Mouse (Mus musculus) macrophage (primary cell): ENCODE data around the gene Bst2. TPM values are rescaled to one million over a fixed set of nuclear protein-coding genes. Genes with fewer than 3 reads are reported as not detected.

Experiments
- H3K27ac ChIP-seq: fragments of 350-480 bp; formaldehyde crosslinking; 2 replicates; pipeline ENCODE4 v1.9.0; 2021
- H3K36me3 ChIP-seq: fragments of 350-480 bp; formaldehyde crosslinking; 2 replicates; pipeline ENCODE4 v1.9.0; 2021; ENCODE audit errors: inconsistent target
- H3K4me3 ChIP-seq: fragments of 350-480 bp; formaldehyde crosslinking; 2 replicates; pipeline ENCODE4 v1.9.0; 2021; ENCODE audit errors: inconsistent target
- H3K79me2 ChIP-seq: fragments of 350-480 bp; formaldehyde crosslinking; 2 replicates; pipeline ENCODE4 v1.9.0; 2021; ENCODE audit errors: inconsistent target
- WGBS: methylation state at CpG from one replicate; pipeline ENCODE4 v1.1.7; 2026; ENCODE audit warnings: inconsistent platforms; ENCODE audit not compliant: missing documents; 5-methylcytosine and 5-hydroxymethylcytosine counted together
- polyA plus RNA-seq: library from polyadenylated mRNA; stranded (reverse); fragments of 250-400 nt; gene quantifications from 3 replicates; pipeline ENCODE4 v1.2.4, GENCODE M21; 2018; ENCODE audit warnings: inconsistent platforms

The Bst2 gene
- polyA plus RNA-seq, 1 experiment from 2014 or later = 155 TPM

DNA sequence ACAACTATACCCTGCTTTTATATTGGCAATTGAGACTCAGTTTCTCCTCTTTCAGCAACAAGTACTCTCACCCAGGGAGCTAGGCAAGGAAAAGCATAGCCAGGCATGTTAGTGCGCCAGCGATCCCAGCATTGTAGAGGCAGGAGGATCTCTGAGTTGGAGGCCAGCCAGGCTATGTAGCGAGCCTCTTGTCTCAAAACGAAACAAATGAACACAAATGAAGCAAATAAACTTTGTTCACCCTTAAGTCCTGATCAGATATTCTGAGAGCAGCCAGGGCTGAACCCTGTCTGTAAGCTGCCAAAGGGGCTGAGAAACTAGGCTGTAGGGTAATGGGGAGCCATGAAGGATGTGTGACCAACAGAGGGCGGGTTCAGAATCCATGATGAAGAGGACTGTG is 41.4 kb downstream of the Bst2 start:
- Histone ChIP-seq H3K4me3 (no peak overlapping the region), H3K27ac (no peak overlapping the region), H3K36me3 (peaks cover 20% of the 10 kb centered on the region; the same call in 1 of the 2 replicates), H3K79me2 (no peaks in the 10 kb centered on the region)
- WGBS = 94% methylated on average over 5 of the region's 5 CpGs

DNA sequence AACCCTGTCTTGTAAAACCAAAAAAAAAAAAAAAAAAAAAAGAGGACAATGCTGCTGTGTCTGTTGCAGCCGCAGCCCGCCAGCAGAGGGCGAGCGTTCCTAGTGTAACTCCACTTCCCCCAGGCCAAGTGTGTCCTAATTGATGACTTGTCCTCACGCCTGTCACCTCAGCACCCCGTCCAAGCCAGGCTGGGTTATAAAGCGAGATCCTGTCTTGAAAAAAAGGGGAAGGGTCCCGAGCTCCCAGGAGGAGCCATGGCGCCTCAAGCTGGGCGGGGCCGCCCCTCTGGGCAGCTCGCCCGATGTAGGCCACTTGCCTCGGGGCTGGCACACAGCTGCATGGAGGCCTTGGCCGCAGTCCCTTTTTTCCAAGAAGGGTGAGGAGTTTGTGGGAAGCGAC is 42.2 kb downstream of the Bst2 start:
- Histone ChIP-seq H3K4me3 (no peak overlapping the region), H3K79me2 (peaks cover 2% of the 10 kb centered on the region; the same call in 1 of the 2 replicates), H3K27ac (no peak overlapping the region), H3K36me3 (peaks cover 27% of the 10 kb centered on the region; the same call in 1 of the 2 replicates)
- WGBS = 25% methylated on average over 10 of the region's 16 CpGs

DNA sequence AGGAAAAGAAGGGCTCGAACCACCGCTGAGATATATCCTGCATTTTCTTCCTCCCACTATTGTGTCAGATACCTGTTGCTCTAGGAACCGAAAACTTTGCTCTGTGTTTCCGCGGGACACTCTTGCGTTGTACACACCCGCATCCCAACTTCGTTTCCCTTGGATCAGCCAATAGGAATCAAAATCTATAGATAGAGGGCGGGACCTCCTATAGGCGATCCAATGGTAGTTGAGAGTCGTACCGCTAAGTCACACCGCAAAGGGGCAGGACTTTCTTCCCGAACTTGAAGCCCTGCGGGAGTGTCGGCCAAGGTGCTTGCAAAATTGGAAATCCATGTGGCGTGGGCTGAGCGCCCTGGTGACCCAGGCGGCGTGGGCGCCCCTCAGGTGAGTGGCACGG is 48.8 kb downstream of the Bst2 start:
- WGBS = 0% methylated on average over 22 of the region's 22 CpGs
- Histone ChIP-seq H3K4me3 (peak overlapping the region; percentile 72), H3K79me2 (peaks cover 12% of the 10 kb centered on the region), H3K36me3 (peaks cover 18% of the 10 kb centered on the region; the same call in 1 of the 2 replicates), H3K27ac (peak overlapping the region; percentile 62)

DNA sequence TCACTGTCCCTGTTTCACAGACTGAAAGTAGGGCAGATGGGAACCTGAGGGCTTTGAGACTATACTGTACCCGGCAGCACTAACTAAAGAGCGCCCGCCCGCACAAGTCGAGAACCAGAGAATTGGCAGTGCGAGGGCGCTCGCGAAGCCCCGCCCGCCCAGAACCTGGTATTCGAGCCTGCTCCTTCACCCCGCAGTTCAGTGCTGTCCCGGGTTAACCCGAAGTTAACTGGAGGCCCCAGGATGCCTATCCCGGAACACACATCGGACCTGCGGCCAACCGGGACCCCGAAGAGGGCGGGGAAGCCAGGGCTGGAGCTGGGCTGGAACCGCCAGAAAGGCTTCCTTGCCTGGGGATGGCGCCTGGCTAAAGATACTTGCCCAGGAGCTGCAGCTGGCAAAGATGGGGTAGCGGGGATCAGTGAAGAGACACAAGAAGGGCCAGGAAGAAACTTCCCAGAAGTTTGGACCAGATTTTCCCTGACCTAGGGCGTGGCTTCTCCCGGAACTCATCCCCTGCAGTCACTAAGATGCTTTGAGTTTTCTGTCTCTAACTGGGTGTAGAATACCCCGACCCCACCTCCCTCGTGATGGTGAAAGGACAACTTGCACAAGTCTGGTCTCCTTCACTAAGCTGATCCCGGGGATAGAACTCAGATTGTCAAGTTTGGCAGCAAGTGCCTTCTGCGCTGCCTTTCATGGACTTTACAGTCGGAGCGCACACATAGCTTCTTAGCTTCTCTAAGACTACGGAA is 49.4 kb downstream of the Bst2 start, which contains the start of gene Gtpbp3:
Gene Gtpbp3 (plus strand): TSS at position 413 of the 755 bp plus-strand sequence.
- H3K4me3 ChIP-seq = peak within 1 kb of the TSS; percentile 72
- under 1% methylated on average over 33 of the region's 33 CpGs for WGBS
- H3K79me2 ChIP-seq = peaks cover 12% of the 10 kb centered on the region
- peak within 1 kb of the TSS; percentile 62 for H3K27ac ChIP-seq
- peaks cover 18% of the 10 kb centered on the region; the same call in 1 of the 2 replicates for H3K36me3 ChIP-seq

DNA sequence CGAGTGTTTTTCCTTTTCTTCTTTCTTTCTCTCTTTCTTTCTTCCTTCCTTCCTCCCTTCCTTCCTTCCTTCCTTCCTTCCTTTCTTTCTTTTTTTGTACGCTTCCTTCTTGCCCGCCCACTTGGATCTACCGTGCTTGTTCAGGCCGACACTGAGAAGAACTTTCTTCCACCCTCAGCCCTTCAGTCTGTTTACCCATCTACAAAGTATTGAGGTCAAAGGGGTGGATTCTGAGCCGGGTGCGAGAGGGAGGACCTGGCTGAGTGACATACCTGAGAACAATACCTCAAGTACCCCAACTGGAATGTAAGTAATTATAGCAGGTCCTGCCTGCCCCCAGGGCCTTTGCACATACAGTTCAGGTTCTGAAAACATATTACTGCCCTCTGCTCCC is 51.1 kb downstream of the Bst2 start:
- Histone ChIP-seq H3K36me3 (peaks cover 10% of the 10 kb centered on the region; the same call in 1 of the 2 replicates), H3K4me3 (no peak overlapping the region), H3K27ac (no peak overlapping the region), H3K79me2 (peaks cover 12% of the 10 kb centered on the region)
- 34% methylated on average over 4 of the region's 7 CpGs for WGBS

DNA sequence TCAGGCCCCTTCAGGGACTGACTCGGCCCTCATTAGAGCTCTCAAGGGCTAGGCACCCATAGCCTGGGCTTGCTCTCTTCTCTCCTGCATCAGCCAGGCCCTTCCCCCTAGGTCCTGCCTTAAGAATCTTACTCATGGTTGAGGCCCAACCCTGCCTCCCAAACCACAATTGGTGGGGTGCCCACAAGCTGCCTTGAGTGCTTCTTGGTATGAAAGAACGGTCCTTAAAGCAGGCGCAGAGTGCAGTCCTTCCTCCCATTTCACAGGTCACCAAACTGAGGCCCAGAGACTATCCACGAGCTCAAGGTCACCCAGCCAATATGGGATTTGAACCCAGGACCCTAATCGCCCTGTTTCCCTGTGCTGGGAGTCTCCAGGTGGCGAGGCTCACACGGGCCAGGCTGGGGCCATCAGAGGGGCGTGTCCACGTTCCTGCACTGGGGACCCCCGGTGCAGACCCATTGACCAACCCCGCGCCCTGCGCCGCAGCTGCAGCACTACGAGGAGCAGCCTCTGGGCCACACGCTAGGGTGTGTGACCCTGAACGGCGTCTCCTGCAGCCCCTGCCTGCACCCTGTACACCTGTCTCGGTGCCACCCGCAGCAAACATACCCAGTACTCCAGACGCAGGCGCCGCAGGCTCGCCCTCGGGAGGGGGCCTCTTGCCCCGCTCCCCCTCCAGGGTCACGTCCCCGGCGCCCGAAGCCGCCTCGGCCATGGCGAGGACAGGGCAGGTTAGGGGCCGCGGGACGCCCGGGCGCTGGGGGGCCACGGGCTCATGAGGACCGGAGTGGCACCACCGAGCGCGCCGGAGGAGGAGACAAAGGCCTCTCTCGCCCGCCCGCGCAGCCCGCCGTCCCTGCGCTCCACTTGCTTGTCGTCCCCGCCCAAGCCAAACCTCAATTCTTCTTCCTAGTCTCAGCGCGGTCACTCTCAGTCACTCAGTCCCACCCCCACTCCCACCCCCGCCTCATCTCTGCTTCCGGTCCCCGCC is 51.8 kb downstream of the Bst2 start, which contains the start of gene Ano8:
Gene Ano8 (minus strand): TSS at position 822 of the 994 bp plus-strand sequence.
- WGBS = 6% methylated on average over 53 of the region's 58 CpGs
- peaks cover 12% of the 10 kb centered on the region for H3K79me2 ChIP-seq
- H3K27ac ChIP-seq = no peak within 1 kb of the TSS
- H3K36me3 ChIP-seq = peaks cover 3% of the 10 kb centered on the region; the same call in 1 of the 2 replicates
- H3K4me3 ChIP-seq = peak within 1 kb of the TSS; percentile 27

DNA sequence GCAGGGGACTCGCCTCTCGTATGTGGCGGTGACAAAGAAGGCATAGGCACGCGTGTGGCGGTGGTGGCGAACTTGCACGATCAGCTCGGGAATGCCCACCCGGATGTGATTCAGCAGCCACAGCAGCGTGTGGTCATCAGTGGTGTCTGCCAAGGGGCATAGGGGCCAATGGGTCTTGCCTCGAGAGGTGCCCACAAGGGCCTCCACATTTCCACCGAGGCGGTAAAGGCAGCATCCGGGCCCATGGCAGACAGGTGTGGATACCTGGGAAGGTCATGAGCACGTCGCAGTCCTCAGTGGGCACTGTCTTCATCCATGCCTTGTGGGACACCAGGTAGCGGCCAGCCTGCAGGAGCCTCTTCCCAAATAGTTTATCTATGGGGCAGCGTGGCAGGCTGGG is 52.5 kb downstream of the Bst2 start:
- H3K36me3 ChIP-seq = no peaks in the 10 kb centered on the region
- H3K27ac ChIP-seq = no peak overlapping the region

More for the DNA sequence above, 52.5 kb downstream of the Bst2 start:
- Histone ChIP-seq H3K4me3 (peak overlapping the region; percentile 27; the same call in 1 of the 2 replicates), H3K79me2 (peaks cover 7% of the 10 kb centered on the region)
- WGBS = 94% methylated on average over 19 of the region's 19 CpGs

Other genes with a start within 250 kb of the Bst2 start
- gene Use1, start 170.6 kb downstream of the Bst2 start, polyA plus RNA-seq = 88.4 to 157 TPM (median 128 TPM) in 3 replicates
- gene Ocel1, start 166.2 kb downstream of the Bst2 start, polyA plus RNA-seq = 10.2 to 15.8 TPM (median 13.3 TPM) in 3 replicates
- gene Nr2f6, start 155.5 kb downstream of the Bst2 start, polyA plus RNA-seq = 3.7 to 12.5 TPM (median 11.6 TPM) in 3 replicates
- gene Ushbp1, start 141.7 kb downstream of the Bst2 start, polyA plus RNA-seq = not detected in 3 replicates
- 69.5 to 91.2 TPM (median 74.0 TPM) in 3 replicates for gene Babam1, start 140.6 kb downstream of the Bst2 start, polyA plus RNA-seq
- 0.33 to 1.1 TPM in 2 of 3 replicates, not detected in the other for gene Ankle1, start 131.4 kb downstream of the Bst2 start, polyA plus RNA-seq
- gene Abhd8, start 73.8 kb downstream of the Bst2 start, polyA plus RNA-seq = 3.6 to 9.9 TPM (median 9.8 TPM) in 3 replicates
- 46.4 to 67.5 TPM (median 63.1 TPM) in 3 replicates for gene Mrpl34, start 72.5 kb downstream of the Bst2 start, polyA plus RNA-seq
- gene Dda1, start 68.3 kb downstream of the Bst2 start, polyA plus RNA-seq = 36.3 to 50.7 TPM (median 38.5 TPM) in 3 replicates
- gene Ano8, start 51.5 kb downstream of the Bst2 start, polyA plus RNA-seq = 3.4 to 7.2 TPM (median 6.4 TPM) in 3 replicates
- 4.0 to 12.7 TPM (median 11.4 TPM) in 3 replicates for gene Gtpbp3, start 49.4 kb downstream of the Bst2 start, polyA plus RNA-seq
- gene Plvap, start 25.7 kb downstream of the Bst2 start, polyA plus RNA-seq = 0.28 to 0.96 TPM in 2 of 3 replicates, not detected in the other
- 0.12 to 0.17 TPM in 2 of 3 replicates, not detected in the other for gene Ccdc194, start 11.7 kb downstream of the Bst2 start, polyA plus RNA-seq
- 30.1 to 92.7 TPM (median 76.2 TPM) in 3 replicates for gene Mvb12a, start 5.5 kb upstream of the Bst2 start, polyA plus RNA-seq
- gene Tmem221, start 21.4 kb upstream of the Bst2 start, polyA plus RNA-seq = 3.2 to 9.9 TPM (median 8.7 TPM) in 3 replicates
- gene Nxnl1, start 29.1 kb upstream of the Bst2 start, polyA plus RNA-seq = not detected in 3 replicates
- gene Slc27a1, start 31.4 kb upstream of the Bst2 start, polyA plus RNA-seq = 59.7 to 109 TPM (median 64.8 TPM) in 3 replicates
- gene Pgls, start 54.7 kb upstream of the Bst2 start, polyA plus RNA-seq = 36.7 to 133 TPM (median 114 TPM) in 3 replicates
- gene Fam129c, start 60.2 kb upstream of the Bst2 start, polyA plus RNA-seq = 0.53 to 1.2 TPM (median 0.94 TPM) in 3 replicates
- 108 to 170 TPM (median 143 TPM) in 3 replicates for gene Colgalt1, start 73.5 kb upstream of the Bst2 start, polyA plus RNA-seq
- gene Unc13a, start 134.3 kb upstream of the Bst2 start, polyA plus RNA-seq = 0.98 to 1.4 TPM (median 1.4 TPM) in 3 replicates
- 10.8 to 16.4 TPM (median 11.3 TPM) in 3 replicates for gene Jak3, start 138.8 kb upstream of the Bst2 start, polyA plus RNA-seq
- gene Insl3, start 151.8 kb upstream of the Bst2 start, polyA plus RNA-seq = 0.64 to 0.95 TPM (median 0.93 TPM) in 3 replicates
- gene B3gnt3, start 164.3 kb upstream of the Bst2 start, polyA plus RNA-seq = 13.1 to 16.5 TPM (median 14.2 TPM) in 3 replicates
- 5.0 to 6.2 TPM (median 5.8 TPM) in 3 replicates for gene Fcho1, start 188.3 kb upstream of the Bst2 start, polyA plus RNA-seq